Mouse (Mus musculus): ENCODE data around the gene Gm45808.
A peak's percentile ranks its signal among the peaks of the same experiment; 100 is the strongest.
"Not testable (repeated sequence)": the region's sequence is repeated elsewhere in the genome, so short reads cannot be mapped to it uniquely, and the experiment has no call there.

The Gm45808 gene

DNA sequence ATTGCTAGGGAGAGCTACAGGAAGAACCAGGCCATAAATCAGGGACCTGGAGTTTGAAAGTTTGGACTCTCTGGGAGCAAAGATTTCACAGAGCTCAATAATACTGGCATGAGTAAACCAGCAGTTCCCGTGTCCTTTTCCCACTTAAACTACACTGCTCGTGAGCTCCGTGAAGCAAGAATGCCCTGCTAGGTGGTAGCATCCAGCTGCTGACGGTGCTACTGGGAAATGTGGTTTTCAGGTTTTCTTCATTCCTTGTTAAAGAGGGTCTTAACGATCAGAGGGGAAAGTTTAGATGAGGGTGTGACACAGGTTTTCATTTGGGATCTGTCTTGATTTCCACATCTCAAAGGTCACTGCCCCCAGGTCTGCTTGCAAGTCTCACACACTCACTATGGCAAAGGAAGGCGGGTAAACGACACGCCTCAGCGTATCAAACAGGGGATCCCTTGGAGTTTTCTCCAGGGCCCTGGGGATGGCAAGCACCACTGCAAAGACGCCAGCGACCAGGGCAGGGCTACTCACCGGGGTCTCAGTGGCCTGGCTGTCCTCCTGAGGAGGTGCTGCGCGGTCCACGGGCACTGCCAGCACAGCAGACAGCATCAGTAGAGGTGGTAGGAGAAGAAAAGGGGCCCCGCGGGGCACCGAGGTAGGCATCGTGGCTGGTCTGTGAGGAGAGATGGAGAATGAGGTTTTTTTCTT, 22.7 kb upstream of the Gm45808 start:
- DNase-seq (ENCODE audit: low spot score), result peak; percentile 27

DNA sequence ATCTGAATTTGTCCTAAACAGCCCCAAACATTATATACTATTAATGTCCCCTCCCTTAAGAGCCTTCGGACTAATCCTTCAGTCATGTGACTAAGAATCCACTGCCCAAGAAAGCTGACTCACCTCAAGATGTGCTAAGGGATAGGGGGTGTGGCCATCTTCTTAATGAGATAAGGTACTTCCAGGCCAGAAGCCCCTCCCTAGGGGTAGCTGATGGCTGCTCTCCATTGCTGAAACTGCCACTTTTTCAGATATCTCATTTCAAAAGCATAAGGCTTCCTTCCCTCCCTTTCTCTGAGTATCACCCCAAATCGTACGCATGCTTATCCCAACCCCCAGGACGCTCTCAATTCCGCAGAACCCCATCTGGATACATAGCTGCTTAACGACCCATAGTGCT, 21.9 kb upstream of the Gm45808 start:
- peak; percentile 50 for DNase-seq (ENCODE audit: low spot score)

GRCm38 (mm10) chr7:45507583-45507982, 21.0 kb upstream of the Gm45808 start:
- no peak for DNase-seq (ENCODE audit: low spot score)

- DNase-seq (ENCODE audit: low spot score), result no peak
Observed at GRCm38 (mm10) chr7:45498427-45498826, 11.8 kb upstream of the Gm45808 start.

DNA sequence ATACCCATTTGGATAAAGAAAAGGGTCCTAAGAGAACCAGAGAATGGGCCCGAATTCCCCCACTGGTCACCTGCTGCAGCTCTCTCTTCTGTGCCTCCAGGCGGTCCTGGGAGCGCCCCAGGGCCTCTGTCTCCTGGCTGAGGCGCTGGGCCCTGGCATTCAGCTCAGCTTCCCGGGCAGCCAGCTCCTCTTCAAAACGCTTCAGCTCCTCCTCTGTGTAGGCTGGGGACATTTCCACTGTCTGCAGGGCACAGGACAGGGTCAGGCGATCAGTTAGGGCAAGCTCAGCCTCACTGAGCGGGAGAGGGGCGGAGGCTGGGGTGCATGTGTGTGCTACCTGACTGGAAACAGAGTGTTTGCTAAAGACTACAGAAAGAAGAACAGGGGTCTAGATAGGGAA, 7.9 kb upstream of the Gm45808 start:
- no peak for DNase-seq (ENCODE audit: low spot score)

- no peak for DNase-seq (ENCODE audit: low spot score)
Observed at GRCm38 (mm10) chr7:45492951-45493350, 6.3 kb upstream of the Gm45808 start.

DNA sequence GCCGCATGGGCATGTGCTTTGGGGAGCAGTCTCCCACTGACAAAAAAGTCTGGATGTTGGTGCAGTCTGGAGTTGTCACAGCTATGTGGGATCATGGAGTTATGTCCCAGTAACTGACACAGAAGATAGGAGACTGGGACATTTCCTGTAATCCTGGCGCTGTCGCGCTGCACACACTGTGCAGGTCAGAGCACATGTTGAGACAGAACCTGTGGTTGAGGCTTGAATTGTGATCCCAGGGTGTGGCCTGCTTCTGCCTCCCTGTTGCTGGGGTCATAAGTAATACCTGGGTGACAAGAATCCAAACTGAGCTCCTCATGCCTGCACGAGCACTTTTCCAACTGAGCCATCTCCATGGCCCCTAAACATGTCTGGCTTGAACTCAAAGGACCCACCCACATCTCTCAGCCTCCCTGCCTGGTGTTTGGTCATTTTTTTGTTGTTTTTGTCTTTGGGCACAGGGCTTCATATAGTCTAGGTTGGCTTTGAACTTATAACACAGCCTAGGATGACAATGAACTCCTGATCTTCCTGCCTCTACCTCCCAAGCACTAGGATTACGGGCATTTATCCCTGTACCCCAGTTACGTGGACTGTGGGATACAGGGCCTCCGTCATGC, 5.7 kb upstream of the Gm45808 start:
- no peak for DNase-seq (ENCODE audit: low spot score)

- DNase-seq (ENCODE audit: low spot score), result peak; percentile 77
Observed at GRCm38 (mm10) chr7:45491264-45491663, 4.7 kb upstream of the Gm45808 start.

DNA sequence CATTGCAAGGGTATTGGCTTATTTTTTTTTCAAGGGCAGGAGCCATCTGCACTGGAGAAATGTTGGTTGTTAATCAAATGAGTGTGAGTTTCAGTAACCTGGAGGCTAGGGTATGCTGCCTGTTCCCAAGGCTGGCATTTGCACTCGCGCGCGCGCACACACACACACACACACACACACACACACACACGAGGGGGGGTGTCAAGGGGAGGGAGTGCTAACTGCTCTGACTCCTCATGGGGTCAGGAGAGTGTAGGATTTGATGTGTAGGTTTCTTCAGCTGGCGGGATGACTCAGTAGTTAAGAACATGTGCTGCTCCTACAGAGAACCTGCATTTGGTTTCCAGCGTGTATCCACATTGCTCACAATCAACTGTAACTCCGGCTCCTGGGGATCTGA, 4.2 kb upstream of the Gm45808 start:
- peak; percentile 39 for DNase-seq (ENCODE audit: low spot score)

GRCm38 (mm10) chr7:45489578-45489977, 3.0 kb upstream of the Gm45808 start:
- no peak for DNase-seq (ENCODE audit: low spot score)

DNA sequence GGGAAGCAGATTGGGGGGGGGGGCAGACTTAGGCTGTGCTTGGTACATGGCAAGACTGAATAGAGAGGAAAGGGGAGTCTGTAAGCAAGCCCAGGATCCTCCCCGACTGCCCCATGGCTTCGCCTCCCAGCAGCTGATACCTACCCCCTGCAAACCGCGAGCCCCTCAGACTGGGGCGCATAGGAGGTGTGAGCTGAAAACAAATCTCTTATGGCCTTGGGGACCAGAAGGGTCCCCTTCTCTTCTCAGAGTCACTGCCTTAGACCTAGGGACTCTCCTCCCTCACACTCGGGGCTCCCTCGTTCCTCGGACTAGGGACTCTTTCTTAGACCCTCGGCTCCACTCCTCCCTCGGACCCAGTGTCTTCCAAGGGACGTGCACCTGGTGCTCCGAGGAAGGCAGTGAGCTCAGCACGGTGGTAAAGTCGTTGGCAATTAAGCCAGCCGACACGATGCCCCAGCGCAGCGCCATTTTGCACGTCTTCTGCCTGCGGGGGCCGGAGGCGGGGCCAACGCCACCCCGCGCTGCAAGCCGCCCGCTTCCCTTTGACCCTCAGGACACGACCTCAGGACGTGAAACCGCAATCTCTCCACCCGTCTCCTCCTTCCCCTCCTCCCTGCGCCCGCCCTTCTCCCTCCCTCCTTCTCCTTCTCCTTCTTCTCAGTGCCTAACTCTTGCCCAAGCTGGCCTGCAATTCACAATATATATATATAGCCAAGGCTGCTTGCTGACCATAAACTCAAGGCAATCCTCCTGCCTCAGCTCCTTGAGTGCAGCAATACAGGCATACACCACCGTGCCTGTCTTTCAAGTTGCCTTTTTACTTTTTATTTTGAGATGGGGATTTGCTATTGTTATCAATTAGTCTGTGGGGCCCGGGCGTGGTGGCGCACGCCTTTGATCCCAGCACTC, 1.9 kb upstream of the Gm45808 start, which contains the start of gene Dhdh:
Dhdh (minus strand) TSS at position 513 of the 912 bp plus-strand sequence.
- peak; percentile 86 for DNase-seq (ENCODE audit: low spot score)

DNA sequence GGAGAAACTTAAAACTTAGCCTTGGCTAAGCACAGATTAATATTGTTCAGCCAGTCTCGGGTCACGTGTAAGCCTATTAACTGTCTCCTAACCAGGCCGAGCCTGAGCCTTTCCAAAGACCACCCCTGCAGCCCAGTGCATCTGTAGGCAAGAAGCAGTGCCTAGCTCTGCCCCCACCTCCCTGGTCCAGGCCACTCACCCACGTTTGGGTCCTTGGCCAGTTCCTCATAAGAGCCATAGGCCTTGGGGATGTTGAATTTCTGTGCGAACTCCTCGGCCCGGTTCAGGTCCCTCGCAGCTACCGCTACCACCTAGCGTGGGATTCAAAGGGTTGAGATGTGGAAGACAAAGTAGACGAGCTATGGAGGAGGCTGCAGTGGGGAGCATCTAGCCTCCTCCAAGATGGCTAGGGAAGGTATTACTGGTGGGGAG, 1.3 kb upstream of the Gm45808 start:
- DNase-seq (ENCODE audit: low spot score), result peak; percentile 49

DNA sequence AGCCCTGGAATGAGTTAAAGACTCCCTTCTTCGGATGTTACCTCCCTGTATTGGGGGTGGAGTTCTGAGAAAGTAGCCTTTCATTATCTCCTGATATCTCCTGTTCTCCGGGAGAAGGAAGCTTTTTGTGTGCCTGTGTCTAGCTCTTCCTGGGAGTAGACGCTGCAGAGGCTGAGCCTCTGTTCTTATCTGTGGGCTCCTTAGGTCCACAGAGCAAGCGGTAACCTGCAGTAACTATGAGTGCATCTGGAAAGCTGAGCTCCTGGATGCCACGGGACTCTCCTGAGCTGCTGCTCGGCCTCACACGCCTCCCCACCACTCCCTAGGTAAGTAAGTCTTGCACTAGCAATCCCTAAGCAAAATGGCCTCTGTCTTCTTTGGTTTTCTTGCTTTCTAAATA, 453 bp downstream of the Gm45808 start:
- DNase-seq (ENCODE audit: low spot score), result no peak

GRCm38 (mm10) chr7:45484985-45485384, 1.6 kb downstream of the Gm45808 start:
- DNase-seq (ENCODE audit: low spot score), result not testable (repeated sequence)

- no peak for DNase-seq (ENCODE audit: low spot score)
Observed at GRCm38 (mm10) chr7:45482166-45482565, 4.4 kb downstream of the Gm45808 start.

DNA sequence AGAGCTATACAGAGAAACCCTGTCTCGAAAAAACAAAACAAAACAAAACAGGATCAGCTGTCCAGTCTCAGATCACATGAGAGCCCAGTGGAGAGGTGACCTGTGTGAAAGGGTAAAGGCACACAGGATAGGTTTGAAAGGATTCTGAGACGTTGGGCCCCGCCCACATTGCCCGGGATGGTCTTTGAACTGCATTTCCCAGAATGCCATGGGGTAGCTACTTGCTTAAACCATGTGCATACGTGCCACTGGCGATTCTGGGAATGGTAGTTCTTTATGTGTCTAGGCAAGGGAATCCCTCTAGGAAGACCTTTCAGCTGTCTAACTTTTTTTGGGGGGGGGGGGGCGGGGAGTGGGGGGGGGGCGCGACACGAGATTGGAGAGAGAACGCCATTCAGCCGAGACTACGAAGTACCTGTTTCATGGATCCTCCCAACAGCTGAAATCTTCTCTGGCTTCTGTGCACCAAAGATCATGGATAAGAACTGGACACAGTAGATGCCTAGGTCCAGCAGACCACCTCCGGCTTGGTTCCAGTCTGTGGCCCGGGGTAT, 5.2 kb downstream of the Gm45808 start, which contains the start of gene Tulp2:
Tulp2 (plus strand) TSS at position 504 of the 554 bp plus-strand sequence.
- peak; percentile 76 for DNase-seq (ENCODE audit: low spot score)

DNA sequence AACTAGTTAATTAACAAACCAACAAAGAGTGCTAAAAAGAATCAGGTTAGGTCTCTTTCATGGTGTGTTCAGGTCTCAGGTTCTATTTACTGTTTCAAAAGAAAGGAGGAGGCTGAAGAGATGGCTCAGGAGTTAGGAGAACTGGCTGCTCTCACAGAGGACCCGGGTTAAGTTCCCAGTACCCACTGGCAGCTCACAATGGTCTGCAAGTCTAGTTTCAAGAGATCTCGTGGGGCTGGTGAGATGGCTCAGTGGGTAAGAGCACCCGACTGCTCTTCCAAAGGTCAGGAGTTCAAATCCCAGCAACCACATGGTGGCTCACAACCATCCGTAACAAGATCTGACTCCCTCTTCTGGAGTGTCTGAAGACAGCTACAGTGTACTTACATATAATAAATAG, 6.3 kb downstream of the Gm45808 start:
- DNase-seq (ENCODE audit: low spot score), result peak; percentile 49

DNA sequence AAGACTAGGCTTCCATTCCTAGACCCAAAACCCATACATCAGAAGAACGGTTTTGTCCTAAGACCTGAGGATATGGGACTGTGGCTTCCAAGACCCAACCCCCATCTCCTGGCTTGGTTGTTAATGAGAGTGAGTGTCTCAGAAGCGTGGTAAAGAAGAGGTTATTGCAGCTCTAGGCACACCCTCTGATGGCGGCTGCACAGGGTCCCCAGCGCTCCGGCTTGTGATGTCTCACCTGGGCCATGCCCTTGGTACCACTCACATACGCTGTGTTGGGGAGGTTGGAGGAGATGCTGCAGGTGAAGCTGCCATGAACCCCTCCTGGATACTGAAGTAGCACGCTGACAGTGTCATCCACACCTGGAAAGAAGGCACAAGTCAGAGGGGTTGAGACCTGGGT, 7.8 kb downstream of the Gm45808 start:
- no peak for DNase-seq (ENCODE audit: low spot score)

GRCm38 (mm10) chr7:45477003-45477402, 9.6 kb downstream of the Gm45808 start:
- no peak for DNase-seq (ENCODE audit: low spot score)

DNA sequence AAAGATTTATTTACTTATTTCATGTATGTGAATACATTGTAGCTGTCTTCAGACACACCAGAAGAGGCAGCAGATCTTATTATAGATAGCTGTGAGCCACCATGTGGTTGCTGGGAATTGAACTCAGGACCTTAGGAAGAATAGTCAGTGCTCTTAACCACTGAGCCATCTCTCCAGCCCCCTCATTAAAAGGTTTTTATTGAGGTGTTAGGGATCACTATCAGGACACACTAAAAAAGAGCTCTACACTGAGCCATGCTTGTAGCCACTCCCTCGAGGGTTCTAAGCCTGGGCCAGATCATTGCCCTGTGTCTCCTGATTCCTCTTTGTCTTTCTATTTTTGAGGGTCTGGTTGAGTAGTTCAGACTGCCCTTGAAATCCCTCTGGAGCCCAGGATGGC, 10.2 kb downstream of the Gm45808 start:
- no peak for DNase-seq (ENCODE audit: low spot score)

GRCm38 (mm10) chr7:45475291-45475969, 11.2 kb downstream of the Gm45808 start:
- DNase-seq (ENCODE audit: low spot score), result peak; percentile 41

DNA sequence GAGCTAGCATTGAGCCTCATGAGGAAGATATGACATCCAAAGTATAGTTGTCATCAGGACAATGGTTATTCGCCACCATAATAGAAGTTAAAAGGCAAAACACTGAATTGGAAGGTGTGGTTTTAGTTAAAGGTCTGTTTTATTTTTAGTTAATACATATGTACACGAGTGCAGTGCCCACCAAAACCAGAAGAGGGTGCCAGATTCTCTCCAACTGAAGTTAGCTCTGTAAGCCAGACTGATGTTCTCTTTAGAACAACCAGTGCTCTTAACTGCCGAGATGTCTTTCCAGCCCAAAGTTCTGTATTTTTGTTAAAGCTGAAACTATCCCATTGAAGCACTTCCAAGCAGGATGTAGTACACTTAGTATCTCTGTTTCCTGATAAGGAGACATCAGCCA, 15.7 kb downstream of the Gm45808 start:
- no peak for DNase-seq (ENCODE audit: low spot score)
